Mouse (Mus musculus): ENCODE results near the gene Olfr1413.

The Olfr1413 gene

GRCm38 (mm10) chr1:92571022-92571421 is at the start of gene Olfr1413:
Olfr1413 (plus strand) TSS chr1:92571322.
- DNase-seq: no peak

GRCm38 (mm10) chr1:92521376-92521775 is 49.7 kb upstream of the Olfr1413 start:
- DNase-seq: no peak

GRCm38 (mm10) chr1:92523764-92524163 is 47.4 kb upstream of the Olfr1413 start:
- no peak for DNase-seq

- no peak for DNase-seq
These were observed 34.1 kb upstream of the Olfr1413 start for GRCm38 (mm10) chr1:92536972-92537371.

GRCm38 (mm10) chr1:92539071-92539470 is 32.1 kb upstream of the Olfr1413 start:
- DNase-seq: no peak

GRCm38 (mm10) chr1:92545929-92546328 is 25.2 kb upstream of the Olfr1413 start:
- no peak for DNase-seq

GRCm38 (mm10) chr1:92585479-92585878 is 14.4 kb downstream of the Olfr1413 start, which contains the start of gene Olfr1412:
Olfr1412 (plus strand) TSS chr1:92585779.
- no peak for DNase-seq

GRCm38 (mm10) chr1:92594111-92594510 is 23.0 kb downstream of the Olfr1413 start, which contains the start of gene Olfr1411:
Olfr1411 (plus strand) TSS chr1:92594411.
- no peak for DNase-seq

GRCm38 (mm10) chr1:92596019-92596418 is 24.9 kb downstream of the Olfr1413 start:
- DNase-seq: no peak

- no peak for DNase-seq
These were observed 34.4 kb downstream of the Olfr1413 start, which contains the start of gene Olfr1410 for GRCm38 (mm10) chr1:92605482-92605881. Olfr1410 (plus strand) TSS chr1:92605782.

GRCm38 (mm10) chr1:92607711-92608110 is 36.6 kb downstream of the Olfr1413 start:
- no peak for DNase-seq

GRCm38 (mm10) chr1:92611008-92611407 is 39.9 kb downstream of the Olfr1413 start:
- DNase-seq: peak; percentile 9

GRCm38 (mm10) chr1:92613175-92613574 is 42.1 kb downstream of the Olfr1413 start:
- DNase-seq: no peak

GRCm38 (mm10) chr1:92614516-92614915 is 43.4 kb downstream of the Olfr1413 start:
- no peak for DNase-seq

GRCm38 (mm10) chr1:92616046-92616445 is 44.9 kb downstream of the Olfr1413 start:
- DNase-seq: no peak

GRCm38 (mm10) chr1:92617488-92617887 is 46.4 kb downstream of the Olfr1413 start, which contains the start of gene Olfr12:
Olfr12 (plus strand) TSS chr1:92617788.
- DNase-seq: no peak

- DNase-seq: no peak
These were observed 47.2 kb downstream of the Olfr1413 start for GRCm38 (mm10) chr1:92618360-92618759.
